Mouse (Mus musculus): ENCODE results near the gene Myl6. TPM values are rescaled to one million over a fixed set of nuclear protein-coding genes. Genes with fewer than 3 reads are reported as not detected.
A peak's percentile ranks its signal among the peaks of the same experiment; 100 is the strongest.
"Not testable (repeated sequence)": the region's sequence is repeated elsewhere in the genome, so short reads cannot be mapped to it uniquely, and the experiment has no call there.

The Myl6 gene
- total RNA-seq, 2 experiments from 2014 or later = 608 to 632 TPM

DNA sequence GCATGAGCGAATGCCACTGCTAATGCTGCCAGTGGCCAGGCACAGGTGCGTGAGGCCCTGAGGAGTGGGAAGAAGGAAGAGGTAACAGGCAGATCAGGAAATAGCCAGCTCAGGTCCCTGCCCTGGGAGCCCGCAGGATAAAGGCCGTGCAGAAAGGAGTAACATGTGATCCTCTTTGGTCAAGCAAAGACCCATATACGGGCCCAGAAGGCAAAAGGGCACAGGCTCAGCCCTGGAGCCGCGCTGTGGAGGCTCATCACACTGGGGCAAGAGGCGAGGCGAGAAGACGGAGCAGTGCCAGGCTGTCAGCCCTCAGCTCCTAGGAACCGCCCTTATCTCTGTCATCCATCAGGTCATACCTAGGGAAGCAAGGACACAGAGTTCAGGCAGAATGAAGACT, 16.4 kb upstream of the Myl6 start:
- no peak for DNase-seq (ENCODE audit: low spot score in 2 of 2)

DNA sequence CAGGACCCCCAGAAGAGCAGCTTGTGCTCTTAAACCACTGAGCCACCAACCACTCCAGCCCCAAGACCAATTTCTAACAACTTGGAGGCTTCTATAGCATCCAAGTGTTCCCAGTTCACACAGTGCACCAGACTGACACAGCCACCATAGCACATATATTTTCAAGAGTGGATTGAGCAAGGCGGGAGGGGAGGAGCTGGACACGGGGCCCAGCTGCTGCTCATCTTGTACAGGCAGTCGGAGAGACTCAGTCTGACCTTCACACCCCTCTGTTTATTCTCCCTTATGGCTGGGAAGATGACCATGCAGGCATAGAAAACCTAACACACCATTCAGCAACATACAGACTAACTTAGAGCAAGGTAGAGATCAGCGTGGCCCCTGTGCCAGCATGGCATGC, 15.9 kb upstream of the Myl6 start:
- DNase-seq (ENCODE audit: low spot score in 2 of 2) = no peak

DNA sequence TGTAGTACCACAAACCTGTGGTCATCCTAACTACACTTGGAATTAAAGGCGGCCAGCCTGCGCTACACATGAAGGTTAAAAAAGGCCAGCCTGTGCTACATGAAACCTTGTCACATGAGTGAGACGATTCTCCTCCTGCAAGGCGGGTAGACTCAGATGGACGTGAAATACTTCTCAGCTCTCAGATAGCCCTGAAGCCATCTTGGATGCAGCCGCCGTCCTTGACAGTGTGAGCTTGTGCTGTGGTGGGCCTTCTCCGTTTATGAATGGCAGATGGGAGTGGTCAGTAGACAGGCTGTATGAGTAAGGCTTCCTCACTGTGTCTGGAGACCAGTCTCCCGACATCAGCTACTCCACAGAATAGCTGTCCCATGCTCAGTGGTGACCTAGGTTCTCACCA, 15.3 kb upstream of the Myl6 start:
- DNase-seq (ENCODE audit: low spot score in 2 of 2) = no peak

DNA sequence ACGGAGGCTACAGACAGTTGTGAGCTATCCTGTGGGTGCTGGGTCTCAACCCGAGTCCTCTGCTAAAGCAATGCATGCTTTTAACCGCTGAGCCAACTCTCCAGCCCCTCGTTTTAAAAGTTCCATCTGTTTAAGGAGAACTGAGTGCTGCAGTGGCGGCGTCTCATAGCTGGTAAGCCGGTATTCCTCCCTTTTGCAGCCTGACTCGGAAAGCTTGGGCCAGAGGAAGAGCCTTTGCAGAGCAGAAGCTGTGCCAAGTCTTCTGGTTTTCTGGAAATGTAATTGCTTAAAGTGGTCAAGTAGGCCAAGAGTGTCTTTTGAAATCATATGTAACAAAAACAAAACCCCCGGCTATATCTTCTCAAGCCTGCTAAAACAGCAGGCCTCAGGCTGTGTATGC, 14.3 kb upstream of the Myl6 start:
- DNase-seq (ENCODE audit: low spot score in 2 of 2) = no peak

DNA sequence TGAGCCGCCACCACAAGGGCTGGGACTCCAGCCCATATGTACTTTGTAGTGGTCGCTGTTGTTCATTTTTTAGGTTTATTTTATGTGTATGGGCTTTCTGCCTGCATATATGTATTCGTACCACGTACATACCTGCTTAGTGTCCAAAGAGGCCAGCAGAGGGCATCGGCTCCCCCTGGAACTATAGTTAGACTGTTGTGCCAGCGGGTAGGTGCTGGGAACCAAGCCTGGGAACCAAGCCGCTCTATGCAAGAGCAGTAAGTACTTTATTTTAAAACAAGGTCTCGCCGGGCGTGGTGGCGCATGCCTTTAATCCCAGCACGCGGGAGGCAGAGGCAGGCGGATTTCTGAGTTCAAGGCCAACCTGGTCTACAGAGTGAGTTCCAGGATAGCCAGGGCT, 12.0 kb upstream of the Myl6 start:
- DNase-seq (ENCODE audit: low spot score in 2 of 2) = no peak

DNA sequence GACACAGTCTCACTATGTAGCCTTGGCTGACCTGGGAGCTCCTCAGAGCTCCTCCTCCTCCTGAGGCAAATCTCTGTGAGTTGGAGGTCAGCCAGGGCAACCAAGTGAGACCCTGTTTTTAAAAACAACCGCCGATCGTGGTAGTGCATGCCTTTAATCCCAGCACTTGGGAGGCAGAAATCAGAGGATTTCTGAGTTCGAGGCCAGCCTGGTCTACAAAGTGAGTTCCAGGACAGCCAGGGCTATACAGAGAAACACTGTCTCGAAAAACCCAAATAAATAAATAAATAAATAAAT, 11.4 kb upstream of the Myl6 start:
- not testable (repeated sequence) for DNase-seq (ENCODE audit: low spot score in 2 of 2)

DNA sequence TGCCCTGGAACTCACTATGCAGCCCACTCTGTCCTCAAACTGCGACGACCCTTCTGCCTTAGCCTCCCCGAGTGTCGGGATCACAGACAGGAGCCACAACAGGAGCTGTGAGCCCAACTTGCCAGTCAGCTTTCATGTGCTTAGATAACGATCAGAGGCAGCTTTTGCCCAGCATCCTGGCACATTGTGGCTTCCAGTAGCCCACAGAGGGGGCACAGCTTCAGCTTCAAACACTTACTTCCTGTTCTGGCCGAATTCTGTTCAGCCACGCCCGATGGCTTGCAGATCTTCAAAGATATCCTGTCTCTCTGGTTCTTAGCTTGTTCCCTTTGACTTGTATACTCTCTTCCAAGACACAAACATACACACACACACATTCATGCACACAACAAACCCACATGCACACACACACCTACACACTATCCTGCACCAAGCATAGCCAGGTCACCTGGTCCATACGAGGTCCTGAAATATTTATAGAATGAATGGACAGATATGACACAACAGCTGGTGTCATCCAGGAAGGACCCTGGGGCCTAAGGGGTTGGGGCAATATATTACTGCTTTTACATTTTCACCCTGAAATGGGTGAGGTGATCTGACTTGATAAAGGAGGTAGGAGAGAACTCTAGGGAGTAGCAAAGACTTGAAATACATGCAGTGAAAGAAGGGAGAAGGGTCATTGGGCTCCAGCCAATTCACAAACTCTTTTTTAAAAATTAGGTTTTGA, 10.9 kb upstream of the Myl6 start:
- DNase-seq (ENCODE audit: low spot score in 2 of 2) = no peak

DNA sequence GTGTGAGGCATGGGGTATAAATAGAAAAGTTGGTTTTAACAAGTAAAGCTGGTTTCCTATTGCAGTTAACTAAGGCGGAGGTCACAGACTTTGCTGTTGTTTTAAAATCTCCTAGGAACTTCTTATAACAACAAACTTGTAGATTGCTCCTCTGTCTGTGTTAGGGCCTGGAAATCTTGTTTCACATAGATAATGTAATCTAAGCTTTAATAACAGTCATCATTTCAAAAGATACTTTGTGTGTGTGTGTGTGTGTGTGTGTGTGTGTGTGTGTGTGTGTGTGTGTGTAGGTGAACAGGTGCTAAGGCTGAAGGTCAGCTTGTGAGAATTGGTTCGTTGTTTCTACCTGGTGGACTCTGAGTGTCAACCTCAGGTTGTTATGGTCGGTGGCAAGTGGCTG, 10.1 kb upstream of the Myl6 start:
- DNase-seq (ENCODE audit: low spot score in 2 of 2) = no peak

DNA sequence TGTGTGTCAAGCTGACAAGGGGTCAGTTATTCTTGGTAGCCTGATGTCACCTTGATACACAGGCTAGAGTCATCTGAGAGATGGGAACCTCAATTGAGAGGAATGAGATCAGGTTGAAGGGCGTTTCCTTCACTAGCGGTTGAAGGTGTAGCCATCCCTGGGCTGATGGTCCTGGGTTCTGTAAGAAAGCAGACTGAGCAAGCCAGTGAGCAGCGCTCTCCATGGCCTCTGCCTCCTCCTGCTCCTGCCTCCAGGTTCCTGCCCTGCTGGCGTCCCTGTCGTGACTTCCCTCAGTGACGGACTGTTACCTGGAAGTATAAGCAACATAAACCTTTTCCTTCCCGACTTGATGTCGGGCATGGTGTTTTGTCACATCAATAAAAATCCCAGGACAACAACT, 9.6 kb upstream of the Myl6 start:
- DNase-seq (ENCODE audit: low spot score in 2 of 2) = no peak

DNA sequence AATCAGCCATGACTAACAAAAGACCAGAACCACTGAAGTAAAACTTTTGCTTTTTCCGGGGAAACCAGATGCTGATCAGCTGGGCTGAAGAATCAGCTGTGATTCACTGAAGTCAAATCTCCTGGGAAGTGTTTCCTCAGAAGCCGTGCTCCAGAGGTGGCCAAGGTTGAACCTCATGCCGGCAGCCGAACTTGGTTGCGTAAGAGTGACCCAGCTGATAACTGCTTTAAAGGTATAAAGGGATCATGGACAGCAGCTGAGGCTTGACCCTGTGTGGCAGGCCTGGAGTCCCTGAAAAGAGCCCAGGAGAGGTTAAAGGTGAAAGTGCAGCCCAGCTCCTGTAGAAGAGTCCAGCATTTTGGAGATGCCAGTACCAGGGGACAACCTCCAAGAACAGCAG, 8.4 kb upstream of the Myl6 start:
- DNase-seq (ENCODE audit: low spot score in 2 of 2) = no peak

DNA sequence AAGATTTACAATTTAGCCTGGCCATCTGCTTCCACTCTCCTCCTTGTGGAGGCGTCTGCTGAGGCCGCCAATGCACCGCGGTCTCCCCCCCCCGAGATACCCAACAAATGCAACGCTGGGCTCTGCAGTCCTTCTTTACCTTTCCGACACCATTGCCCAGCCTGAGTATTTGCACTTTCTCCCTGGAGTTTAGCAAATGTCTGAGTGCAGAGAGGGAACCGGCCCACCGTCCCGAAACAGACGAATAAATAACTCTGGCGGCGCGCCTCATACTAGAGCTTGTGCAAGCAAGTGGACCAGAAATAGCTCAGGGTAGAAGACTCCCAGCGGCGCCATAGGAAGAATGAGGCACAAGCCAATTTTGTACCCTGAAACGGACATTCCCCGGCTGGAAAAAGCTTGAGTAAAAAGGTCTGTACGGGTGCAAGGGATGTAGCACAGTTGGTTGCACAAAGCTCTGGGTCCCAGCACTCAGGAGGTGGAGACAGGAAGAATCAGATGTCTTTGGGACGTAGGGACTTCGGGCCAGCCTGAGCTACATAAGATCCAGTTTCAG, 5.2 kb upstream of the Myl6 start:
- peak; percentile 54 to 67 for DNase-seq (ENCODE audit: low spot score in 2 of 2)

DNA sequence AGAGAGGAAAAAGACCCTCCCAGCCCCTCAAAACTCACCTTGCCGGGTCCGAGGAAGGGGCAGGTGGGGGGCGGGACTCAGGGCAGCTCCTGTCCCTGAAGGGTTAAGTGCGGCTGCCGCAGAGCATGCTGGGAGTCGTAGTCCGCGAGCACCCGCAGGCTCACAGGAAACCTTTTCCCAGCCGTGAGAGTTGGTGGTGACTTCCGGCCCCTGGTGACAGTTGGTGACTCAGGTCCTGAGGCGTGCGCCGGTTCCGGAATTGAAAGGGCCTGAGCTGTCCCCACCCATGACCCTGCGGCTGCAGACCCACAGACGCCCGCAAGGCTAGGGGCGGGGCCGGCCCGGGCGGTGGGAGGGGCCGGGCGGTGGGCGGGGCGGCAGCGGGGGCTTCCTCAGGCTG, 4.6 kb upstream of the Myl6 start, which contains the start of gene Myl6b:
TSS of gene Myl6b (minus strand) at position 96 of the 400 bp plus-strand sequence.
- DNase-seq (ENCODE audit: low spot score in 2 of 2) = peak; percentile 93

DNA sequence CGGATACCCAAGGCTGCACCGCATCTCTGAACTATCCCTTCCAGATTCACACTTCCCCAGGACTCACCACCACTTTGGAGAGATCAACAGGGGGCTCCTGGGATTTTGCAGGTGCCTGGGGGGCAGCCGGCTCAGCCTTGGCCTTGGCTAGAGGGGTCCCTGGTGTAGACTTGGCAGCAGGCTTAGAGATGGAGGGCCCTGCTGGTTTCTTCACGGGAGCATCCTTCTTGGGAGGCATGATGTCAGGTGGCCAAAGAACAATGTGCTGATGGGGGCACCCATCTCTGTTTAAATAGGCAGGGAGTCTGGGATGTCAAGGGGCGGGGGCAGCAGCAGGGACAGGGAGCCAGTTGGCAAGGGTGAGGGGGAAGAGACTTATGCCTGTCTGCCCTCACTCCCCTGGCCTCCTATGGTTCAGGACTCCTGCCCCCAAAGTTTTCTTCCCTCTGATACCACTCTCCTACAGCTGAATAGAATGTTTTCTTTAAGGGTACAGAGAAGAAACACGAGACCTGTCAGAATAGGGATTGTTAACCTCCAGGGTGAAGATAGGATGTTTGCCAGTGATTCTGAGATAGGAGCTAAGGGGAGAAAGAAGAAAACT, 3.3 kb upstream of the Myl6 start:
- DNase-seq (ENCODE audit: low spot score in 2 of 2) = no peak

DNA sequence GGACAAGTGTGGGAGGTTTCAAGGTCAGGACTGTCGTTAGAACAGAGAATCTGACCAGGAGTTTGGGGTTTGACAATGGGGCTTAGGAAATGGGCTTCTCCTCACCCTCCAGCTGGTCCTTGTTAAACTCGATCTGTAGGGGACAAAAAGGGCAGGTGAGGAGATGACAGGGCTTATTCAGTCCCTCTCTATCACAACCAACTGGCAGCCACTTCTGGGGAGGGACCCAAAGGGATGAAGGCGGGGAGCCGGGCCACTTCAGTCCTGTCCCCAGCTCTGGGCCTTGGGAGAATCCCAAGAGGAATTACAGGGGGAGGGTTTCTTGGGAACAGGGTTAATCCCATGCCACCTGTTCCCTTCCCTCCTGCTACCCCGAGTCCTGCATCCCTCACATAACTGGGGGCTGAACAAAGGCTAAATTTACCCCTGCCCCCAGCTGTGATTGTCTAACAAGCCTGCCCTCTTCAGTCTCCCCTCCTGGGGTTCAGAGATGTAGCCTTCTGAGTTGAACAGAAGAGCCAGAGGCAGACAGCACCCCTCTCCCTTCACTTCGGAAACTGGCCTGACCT, 2.6 kb upstream of the Myl6 start:
- DNase-seq (ENCODE audit: low spot score in 2 of 2) = no peak

DNA sequence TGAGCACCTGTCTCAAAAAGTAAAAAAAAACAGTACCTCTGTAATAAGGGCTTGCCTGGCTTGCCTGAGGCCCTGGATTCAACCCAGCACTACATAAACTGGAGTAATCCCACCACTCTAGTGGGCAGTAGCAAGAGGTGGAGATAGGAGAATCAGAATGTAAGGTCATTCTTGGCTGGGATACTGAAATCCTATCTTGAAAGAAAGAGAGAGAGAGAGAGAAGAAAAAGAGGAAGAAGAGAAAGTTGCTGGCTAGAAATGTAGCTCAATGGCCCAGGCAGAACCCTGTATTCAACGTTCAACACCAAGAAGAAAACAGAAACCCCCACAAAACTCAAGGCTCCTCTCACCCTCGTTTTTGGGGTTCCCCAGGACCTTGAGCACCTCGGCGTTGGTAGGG, 2.0 kb upstream of the Myl6 start:
- no peak for DNase-seq (ENCODE audit: low spot score in 2 of 2)

DNA sequence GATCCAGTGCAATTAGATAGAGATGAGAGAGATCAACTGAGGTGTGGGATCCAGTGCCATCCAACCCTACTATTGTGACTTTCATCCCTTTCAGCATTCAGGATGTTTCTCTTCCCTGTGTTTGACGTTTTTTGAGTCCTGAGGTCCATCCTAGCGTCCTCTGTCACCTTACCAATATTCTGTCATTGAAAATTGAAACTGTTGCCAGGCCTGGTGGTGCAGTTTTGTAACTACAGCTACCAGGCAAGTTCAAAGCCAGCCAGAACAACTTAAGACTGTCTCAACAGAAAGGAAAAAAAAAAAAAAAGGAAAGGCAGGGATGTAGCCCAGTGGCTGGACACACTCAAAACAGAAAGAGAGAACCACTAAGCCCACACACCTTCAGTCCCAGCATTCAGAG, 1.3 kb upstream of the Myl6 start:
- DNase-seq (ENCODE audit: low spot score in 2 of 2) = no peak

DNA sequence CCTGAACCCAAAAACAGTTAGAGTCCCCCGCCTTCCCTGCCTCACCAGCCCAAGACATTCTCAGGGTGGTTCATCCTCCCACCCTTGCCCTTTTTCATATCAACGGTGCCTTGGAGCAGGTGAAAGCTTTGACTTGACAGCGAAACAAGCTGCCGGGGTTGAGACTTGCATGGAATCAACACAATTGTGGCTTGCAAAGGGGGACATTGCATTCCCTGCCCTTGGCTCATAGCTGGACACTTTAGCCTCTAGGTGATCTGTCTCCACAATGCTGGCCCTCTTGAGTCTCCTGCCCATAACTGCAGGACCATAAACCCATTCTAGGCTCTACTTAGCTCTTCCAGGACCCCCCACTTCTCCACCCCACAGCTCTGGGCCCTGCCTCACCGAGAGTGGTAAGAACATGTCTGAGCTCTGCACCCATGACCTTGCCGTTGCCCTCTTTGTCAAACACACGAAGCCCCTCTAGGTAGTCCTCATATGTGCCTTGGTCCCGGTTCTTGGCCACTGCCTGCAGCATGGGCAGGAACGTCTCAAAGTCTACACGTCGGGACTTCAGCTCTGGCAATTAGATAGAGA, 811 bp upstream of the Myl6 start:
- peak in 1 of 2 experiments; percentile 27 for DNase-seq (ENCODE audit: low spot score in 2 of 2)

DNA sequence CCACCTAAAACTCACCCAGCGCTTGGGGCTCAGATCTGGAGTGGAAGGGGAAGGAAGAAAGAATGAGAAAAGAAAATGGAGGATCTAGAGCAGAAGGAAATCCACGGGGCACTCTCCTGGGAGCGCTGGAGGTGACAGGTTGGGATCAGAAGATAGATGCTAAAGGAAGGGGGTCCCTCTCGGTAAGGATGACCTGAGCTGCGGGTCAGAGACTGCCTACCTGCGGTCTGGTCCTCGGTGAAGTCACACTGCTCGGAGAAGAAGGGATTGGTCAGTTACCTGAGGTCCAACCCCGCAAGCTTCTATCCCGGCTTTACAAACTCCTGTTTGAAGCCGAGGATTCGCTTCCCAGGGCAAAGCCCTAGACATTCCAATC, 638 bp downstream of the Myl6 start:
- DNase-seq (ENCODE audit: low spot score in 2 of 2) = no peak

DNA sequence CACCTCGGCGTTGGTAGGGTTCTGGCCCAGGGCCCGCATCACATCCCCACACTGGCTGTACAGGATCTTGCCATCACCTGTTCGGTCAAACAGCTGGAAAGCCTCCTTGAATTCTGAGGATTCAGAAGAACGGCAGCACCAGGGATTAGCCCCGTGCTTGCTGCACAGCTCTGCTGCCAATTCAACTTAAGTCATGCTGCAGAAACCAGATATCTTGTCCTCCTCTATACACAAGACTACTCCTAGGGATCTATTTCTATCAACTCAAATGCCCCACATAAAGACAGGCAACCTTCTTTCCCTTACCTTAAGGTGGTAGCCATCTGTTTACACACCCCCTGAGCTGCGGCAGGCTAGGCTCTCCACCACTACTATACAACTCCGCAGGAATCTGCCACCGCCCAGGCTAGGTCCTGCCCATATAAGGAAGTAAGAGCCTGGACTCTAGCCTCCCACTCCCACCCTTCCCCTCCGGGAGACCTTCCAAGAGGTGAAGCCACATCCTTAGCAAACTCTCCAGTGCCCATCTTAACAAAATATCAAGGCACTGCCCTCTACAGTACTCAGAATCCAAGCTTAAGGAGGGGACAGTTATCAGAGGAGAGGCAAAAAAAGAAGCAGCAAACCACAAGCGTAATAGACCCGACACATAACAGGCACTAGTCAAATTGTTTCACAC, 1.2 kb downstream of the Myl6 start:
- DNase-seq (ENCODE audit: low spot score in 2 of 2) = peak; percentile 38 to 58

DNA sequence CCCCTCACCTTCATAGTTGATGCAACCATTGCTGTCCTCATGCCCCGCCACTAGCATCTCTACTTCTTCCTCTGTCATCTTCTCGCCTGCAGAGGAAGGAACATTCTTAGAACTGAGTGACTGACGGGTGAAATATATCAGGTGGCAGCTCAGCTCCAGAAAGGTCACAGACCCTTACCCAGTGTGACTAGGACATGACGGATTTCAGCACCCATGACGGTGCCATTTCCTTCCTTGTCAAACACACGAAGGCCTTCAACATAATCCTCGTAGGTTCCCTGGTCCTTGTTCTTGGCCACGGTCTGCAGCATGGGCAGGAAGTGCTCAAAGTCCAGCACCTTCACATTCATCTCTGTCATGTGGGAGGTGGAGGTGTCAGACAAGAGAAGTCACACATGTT, 1.9 kb downstream of the Myl6 start:
- not testable (repeated sequence) for DNase-seq (ENCODE audit: low spot score in 2 of 2)

DNA sequence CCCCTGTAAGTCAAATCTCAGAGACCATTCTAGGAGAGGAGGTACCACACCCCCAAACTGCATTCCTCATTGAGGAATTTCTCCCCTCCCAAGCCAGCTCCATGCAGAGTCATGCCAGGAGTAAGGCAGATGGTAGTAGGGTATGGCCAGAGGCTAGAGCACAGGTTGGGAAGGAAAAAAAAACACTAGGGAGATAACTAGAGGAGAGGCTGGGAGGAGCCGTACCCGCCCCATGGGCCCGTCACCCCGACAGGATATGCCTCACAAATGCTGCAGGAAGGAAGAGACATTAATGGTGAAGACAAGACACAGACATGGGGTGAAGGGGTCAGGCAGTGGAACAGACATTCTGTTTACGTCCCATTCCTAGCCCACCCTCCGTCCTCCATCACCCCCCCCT, 2.5 kb downstream of the Myl6 start:
- DNase-seq (ENCODE audit: low spot score in 2 of 2) = no peak

DNA sequence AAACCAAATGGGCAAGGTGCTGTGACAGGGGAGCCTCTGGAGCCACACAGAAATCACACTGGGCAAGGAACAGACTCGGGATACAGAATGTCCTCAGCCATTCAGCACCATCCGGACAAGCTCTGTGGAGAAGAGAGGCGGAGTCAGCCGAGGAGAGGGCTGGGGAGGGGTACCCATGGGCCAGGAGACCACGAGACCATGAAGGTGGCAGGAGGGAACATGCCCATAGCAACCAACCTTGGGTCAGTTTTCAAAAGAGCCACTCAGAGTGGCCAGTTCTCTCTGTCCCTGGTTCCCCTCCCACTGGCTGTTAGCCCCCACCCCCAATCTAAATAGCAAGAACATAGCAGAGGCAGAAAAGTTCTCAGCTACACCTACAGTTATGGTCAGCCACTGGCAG, 3.0 kb downstream of the Myl6 start:
- no peak for DNase-seq (ENCODE audit: low spot score in 2 of 2)

Measured in layer of hippocampus, postnatal 10 days (tissue).